Mouse (Mus musculus) layer of hippocampus, adult 8-10 months (tissue): ENCODE measurements around the gene Oxct2a. TPM values are rescaled to one million over a fixed set of nuclear protein-coding genes. Genes with fewer than 3 reads are reported as not detected.
"Not testable (repeated sequence)": the region's sequence is repeated elsewhere in the genome, so short reads cannot be mapped to it uniquely, and the experiment has no call there.

Source experiments
- DNase-seq, 2 experiments: peaks; one replicate each; pipeline ENCODE4 v3.0.0; 2022; ENCODE audit warnings: low spot score in 2 of 2
- total RNA-seq, 4 experiments: library from RNA; stranded (reverse); gene quantifications; 2 replicates each; pipeline ENCODE4 v1.2.4; 2022

Oxct2a gene
- under 1 TPM in 1 of 4 experiments, not detected in 3; 0.26 TPM for total RNA-seq

DNA sequence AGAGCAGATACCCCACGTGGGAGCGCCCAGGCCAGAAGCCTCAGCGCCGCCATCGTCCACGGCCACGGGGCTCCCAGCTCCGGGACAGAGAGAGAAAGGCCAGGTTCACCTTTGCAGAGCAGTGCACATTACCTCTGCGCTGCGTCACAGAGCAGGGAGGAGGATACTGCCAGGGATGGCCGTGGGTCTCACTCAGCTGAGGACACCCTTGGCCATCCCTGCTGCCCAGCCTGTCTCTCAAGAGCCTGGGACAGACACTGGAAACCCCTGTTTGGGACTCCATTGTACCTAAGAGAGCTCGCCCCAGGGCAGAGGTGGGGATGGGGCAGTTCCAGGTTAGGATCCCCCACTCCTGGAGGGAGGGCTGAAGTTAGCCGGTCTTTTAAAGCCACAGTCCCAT is at the start of gene Oxct2a:
Gene Oxct2a, minus strand, starts transcription at position 101 of the 400 bp plus-strand sequence.
- no peak for DNase-seq

DNA sequence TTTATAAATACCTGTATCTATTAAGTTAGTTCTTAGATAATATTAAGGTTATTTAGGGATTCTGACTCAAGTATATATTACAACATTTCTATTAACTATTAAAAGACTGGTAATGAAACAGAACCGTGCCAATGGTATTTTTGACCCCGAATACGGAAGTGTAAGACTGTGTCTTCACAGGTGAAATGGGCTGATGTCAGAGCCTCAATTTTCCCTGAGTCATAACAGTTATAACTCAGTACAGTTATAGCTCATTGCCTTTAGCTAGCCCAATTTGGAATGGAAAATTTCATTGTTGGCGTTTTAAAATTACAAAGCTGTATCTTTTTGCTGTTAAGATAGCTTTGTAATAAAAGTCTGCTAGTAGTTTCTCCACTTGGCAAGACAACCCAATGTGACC is 40.1 kb upstream of the Oxct2a start:
- DNase-seq = no peak

DNA sequence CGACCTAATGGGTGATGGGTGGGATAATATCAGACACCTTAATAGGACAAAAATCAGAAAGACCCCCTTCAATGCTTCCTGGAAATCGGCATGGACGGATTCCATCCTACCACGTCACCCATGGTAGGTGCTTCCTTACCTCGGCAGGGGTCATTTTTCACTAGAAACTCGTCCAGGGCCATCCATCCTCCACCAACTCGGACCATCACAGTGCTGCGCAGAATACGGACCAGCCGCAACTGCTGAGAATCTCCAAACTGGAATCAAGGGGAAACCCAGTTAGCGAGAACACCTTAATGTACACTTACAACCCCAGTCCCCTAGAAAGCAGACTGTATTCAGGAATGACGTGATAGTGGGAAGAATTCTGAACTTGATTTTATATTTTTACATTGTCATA is 37.3 kb upstream of the Oxct2a start:
- DNase-seq = no peak

DNA sequence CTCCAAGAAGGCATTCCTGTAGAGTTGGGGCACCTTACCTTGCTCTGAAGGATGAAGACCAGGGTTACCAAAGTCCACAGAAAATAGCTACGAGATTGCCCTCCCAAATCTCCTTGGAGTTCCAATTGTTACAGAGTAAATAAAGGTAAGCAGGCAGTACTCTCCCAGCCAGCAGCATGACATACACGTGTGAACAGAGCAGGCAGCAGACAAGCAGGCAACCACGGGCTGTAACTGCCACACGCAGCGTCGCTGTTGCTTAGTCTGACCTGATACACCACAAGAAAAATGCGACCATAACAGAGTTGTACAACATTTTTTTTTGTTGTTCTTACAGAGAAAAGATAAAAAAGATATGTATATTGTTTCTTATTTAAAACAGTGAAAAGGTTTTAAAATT is 35.2 kb upstream of the Oxct2a start:
- no peak for DNase-seq

DNA sequence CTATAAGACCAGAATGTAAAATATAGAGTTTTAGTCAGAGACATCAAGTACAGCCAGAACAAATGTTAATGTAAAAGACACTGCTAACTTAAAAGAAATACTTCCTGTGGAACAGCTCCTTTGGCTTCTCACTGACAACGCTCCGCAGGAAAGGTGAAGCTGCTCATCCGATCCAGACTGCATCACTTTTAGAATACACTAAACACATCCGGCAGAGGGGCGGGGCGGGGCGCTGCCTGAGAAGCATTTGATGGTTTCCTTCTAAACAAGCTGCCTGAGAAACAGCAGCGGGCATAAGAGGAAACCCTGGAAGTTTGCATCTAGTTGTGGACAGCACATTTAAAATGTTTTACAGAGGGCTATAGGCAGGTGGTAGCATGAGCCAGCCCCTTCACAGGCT is 32.5 kb upstream of the Oxct2a start:
- no peak for DNase-seq

DNA sequence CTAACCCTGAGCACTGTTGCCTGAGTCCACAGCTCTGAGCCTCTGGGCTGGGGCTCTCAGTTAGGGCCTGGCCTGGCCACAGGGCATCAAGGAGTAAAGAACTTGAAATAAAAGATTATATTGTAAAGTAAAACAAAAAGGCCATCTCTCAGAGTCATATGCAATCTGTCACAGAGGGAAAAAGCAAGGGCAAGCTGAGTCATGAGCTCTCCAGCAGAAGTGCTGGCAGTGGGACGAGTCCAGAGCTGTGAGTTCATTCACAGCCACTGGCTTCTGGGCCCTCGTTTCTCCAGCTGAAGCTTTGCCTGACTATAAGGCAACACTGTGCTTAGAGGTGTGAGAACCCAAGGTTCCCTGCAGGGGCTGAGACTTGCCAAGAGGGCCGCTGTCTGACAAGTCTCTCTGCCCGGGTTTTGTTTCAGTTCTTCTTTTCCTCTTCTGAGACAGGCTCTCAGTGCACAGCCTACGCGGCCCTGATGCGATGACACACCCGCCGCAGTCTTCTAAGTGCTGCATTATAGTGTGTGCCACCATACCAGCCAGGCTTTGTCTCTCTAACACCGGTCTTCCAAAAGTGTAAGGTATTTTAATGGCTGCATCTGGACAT is 29.9 kb upstream of the Oxct2a start:
- DNase-seq = no peak

DNA sequence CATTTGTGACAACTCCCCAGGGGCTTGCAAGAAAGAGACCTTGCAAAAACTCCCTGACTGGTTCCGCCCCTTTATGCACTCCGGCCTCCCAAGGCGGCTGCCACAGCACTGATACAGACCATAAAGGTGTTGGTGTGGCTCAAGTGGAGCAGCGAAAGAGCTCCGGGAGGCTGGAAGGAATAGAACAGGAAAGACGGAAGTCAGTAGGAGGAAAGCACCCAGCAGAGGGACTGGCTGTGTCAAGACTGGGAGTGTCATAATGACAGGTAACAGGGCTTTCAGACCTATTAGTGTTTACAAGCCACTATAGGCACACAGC is 20.0 kb upstream of the Oxct2a start:
- no peak for DNase-seq

DNA sequence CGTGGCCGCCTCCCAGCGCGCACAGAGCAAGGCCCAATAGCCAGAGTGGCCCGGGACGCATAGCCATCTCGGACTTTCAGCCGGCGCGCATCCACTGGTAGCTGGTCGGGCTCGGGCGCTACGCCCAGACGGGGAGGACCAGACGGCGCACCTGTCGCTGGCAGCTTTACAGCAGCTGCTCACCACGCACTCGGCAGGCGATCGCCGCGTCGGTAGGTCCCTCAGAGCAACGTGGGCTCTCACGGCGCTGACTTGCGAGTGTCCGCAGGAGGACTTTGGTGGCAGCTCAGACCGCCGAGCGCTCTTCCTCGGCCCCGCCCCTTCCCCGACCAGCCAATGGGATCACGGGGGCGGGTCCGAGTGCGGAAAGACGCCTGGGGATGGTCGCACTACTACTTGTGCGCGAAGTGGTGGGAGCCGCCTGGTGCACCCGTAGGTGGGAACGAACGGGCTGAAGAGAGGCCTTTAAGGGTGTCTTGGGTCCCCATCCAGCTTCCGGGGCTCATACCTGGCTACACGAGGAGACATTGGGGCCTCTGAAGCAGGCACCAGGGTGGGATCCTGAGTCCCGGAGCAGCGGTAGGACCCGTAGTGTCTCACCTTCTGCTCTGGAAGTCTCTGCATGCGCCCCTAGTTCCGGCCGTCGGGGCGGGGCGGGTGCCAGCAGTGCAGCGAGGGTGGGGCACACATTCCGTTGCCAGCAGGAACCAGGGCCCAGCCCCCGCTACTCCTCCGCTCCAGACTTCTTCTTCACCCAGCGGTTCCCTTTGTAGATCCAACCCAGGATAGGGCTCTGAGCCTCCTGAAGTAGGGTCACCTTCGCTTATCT is 19.4 kb upstream of the Oxct2a start, which contains the start of gene Bmp8a:
Gene Bmp8a, minus strand, starts transcription at position 611 of the 829 bp plus-strand sequence.
- DNase-seq = no peak

DNA sequence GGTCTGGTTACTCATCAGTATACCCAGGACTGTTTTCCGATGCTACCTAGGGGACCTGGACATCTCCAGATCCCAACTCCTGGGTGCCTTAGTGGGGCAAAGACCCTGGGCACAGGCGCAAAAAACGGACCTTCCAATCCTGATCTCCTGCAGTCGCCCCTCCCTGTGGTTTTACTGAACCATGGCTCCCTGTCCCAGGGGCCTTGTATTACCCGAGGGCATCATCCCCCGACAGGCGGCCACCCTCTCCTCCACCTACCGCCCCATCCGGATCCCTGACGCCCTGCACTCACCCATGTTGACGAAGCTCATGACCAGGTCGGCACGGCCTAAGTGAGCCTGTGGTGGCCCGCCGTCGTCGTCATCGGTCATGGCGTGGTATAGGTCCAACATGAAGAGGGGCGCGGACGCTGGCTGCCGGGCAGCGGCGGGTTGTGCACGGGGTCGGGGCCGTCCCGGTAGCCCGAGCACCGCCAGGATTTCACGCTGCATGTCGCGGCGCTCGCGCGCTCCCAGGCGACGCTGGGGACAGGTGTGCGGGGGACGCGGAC is 18.7 kb upstream of the Oxct2a start:
- DNase-seq = no peak

DNA sequence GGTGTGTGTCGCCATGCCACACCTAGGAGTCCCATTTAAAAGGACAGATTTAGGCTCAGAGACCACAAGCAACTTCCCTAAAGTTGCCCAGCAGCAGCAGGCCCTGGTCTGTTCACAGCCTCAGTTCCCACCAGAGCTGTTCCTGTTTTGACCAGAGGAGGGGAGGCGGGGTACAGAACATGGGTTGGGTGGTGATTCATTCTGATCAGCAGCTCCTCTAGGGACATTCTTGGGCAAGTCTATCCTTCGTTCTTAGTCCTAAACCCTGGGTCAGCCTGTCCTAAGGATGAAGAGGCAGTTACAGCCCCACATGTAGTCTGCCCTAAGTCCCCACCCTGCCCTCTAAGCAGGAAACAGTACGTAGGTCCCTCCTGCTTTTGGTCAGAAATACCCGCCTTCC is 16.8 kb upstream of the Oxct2a start:
- DNase-seq = no peak

DNA sequence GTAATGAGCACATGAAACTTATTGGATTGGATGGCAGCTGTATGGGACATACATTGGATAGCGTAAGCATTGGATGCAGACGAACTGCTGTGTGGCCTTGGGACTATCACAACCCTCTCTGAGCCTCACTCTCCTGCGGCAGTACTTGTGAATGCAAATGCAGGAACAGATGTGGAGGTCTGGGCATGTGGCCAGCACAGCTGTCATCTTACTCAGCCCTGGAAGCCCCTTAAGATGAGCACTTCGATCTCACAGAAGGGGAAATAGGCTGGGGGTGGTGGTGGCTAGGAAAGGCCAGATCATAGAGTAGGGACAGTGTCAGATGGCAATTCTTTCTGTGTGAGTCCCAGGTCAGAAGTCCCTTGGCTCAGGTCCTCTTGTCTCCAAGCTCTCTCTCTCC is 14.3 kb upstream of the Oxct2a start:
- DNase-seq = no peak

DNA sequence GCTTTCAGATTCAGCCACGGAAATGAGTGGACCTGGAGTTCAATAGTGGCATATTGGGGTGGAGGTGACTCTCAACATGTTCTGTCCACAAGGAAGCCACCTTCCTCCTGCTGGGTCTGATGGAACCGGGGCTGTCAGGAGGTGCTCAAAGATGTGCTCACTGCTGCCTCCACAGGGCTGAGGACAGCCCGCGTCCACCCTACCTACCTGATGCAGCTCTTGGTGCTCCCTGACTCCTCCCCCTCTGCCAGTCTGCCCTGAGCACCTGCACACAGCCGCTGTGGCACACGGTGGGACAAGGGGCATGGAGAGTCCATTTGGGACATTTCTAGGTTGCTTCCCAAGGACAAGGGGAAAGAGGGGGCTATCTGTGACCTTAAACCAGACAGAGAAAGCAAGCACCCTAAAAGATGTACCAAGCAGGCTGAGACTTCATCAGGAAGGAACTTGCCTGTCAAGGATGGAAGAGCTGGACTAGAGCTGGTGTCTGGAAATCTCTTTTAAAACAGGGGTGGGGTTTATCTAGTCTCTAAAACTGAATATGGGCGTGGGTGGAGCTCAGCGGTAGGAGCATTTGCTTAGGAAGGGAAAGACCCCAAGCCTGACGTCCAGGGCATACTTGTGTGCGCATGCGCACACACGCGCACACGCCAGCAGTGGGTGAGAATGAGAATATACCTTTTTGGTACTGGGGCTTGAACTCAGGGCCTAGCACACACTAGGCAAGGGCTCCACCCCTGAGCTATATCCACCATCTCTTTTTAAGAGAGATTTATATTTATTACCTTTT is 12.6 kb upstream of the Oxct2a start:
- no peak for DNase-seq

DNA sequence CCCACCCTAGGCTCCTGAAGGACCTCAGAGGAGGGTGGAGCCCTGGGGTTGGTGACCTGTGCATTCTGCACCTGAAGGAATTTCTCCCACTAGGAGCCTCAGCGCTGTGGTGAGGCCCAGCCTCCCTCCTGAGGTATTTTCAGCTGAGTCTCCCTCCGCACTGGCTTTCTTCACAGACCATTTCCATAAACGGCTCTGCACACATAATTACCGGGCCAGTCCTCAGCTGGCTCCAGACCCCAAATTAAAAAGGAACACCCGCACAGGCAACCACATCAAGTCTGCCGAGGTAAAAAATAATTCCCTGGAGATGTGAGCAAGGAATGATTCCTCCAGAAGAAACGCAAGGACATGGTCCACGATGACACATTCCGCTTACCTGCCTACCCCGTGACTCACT is 11.8 kb upstream of the Oxct2a start:
- DNase-seq = not testable (repeated sequence)

DNA sequence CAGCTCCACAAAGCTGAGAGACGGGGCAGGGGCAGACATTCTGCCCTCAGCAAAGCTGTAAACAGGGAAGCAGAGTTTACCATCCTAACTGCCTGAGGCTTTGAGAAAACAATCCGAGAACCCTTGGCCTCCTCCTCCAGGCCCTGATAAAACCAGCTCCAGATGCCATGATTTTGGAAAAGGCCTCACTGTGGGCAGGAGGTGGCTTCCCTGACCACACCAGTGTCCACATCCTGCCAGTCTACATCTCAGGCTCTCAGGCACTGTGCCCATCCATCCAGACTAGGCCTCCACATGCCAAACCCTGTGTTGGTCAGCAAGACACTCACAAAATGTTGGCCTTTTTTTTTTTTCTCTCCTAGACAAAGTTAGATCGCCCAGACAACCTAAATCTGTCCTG is 10.7 kb upstream of the Oxct2a start:
- no peak for DNase-seq

DNA sequence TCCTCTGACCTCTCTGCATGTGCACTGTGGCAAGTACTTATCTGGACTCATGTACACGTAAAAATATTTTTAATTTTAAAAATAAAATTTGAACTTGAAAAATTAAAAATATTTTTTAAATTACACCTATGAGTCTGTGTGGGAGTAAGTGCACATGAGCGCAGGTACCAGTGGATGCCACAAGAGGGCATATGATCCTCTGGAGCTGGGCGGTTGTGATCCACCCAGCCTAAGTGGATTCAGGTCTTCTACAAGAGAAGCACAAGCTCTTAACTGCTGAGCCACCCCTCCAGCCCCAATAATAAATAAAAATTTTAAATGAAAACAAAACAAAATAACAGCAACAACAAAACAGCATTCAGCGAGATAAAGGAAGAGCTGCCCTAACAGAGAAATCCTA is 9.7 kb upstream of the Oxct2a start:
- no peak for DNase-seq

DNA sequence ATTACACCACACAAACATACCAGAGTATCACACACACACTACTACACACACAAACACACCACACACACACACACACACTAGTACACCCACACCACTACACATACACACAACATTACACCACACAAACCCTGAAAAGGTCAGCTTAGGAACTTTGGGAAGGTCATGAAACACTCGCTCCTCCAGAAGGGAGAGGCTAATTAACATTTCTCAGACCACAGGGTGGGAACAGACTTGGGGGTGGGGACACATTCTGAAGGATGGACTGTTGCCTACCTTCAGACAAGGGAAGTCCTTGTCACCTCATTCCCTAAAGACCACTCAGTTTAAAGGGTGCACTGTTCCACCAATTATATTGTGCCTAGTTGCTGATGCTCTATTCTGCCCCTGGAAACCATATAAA is 8.5 kb upstream of the Oxct2a start:
- not testable (repeated sequence) for DNase-seq

DNA sequence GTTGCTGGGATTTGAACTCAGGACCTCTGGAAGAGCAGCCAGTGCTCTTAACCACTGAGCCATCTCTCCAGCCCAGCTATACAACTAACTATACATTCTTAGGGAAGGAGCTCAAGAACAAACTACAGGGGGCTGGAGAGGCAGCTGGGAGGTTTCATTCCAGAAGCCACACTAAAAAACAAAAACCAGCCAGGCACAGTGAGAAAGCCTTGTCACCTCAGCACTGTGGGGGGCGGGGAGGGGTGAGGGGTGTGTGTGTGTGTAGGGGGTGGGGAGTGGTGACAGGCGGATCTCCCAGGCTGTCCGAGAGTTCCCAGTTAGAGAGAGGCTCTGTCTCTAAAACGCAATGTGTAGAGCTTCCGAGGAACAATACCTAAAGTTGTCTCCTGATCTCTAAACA is 7.9 kb upstream of the Oxct2a start:
- DNase-seq = no peak

DNA sequence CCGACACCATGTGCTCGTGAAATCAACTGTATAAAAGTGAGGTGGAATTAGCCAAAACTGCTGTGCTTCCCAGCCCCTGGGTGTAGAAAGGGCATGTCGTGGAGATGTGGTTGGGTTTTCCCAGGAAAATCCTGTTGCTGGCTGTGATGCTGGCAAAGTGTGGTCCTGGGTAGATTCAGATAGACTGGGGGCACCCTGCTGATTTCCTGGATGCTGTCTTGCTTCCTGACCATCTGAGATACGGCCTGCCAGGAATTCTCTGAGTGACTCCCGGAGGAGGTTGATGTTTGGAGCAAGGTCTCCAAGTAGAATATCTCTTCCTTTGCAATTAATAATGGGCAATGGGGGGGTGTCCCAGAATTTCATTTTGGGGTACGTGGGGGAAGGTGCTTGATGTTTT is 5.5 kb upstream of the Oxct2a start:
- DNase-seq = no peak

DNA sequence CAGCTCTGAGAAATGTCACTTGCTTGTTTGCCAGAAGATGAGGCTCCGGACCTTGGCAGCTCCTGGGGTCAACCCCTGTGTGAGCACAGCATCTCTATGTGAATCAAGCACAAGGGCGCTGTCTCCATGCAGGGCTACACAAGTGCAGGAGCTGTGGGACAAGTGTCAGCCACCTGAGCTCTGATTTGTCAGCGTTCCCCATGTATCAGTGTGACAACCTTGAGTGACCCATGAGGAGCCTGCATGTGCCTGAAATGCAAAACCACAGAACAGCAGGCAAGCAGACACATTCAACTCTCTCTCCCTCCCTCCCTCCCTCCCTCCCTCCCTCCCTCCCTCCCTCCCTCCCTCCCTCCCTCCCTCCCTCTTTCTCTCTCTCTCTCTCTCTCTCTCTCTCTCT is 4.2 kb upstream of the Oxct2a start:
- no peak for DNase-seq

DNA sequence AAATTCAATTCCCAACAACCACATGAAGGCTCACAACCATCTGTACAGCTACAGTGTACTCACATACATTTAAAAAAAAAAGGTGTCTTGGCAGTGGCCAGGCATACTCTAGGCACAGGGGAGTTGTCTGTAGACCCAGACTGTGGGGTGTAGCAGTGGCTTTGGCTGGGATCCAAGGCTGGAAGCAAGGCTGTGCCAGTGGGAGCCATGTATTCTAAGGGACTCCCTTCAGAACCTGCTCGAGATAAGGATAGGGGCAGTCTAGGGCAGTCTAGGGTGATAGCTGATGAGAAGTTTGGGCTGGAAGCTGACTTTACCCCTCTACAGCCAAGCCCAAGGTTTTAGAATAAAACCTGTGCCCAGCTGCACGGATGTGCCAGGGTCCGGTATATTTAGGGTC is 2.7 kb upstream of the Oxct2a start:
- no peak for DNase-seq

DNA sequence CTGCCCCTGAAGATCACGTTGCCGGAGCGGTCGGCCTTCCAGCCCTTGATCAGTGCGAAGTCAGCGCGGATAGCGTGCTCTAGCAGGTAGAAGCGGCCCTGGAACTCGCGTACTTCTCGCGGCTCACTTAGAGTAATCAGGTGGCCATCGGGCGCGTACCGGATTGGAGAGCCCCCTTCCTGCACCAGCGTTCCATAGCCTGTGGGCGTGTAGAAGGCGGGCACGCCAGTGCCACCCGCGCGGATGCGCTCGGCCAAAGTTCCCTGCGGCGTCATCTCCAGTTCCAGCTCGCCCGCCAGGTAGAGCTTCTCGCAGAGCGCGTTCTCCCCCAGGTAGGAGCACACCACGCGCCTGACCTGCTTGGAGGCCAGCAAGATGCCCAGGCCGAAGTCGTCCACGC is 524 bp downstream of the Oxct2a start:
- not testable (repeated sequence) for DNase-seq

DNA sequence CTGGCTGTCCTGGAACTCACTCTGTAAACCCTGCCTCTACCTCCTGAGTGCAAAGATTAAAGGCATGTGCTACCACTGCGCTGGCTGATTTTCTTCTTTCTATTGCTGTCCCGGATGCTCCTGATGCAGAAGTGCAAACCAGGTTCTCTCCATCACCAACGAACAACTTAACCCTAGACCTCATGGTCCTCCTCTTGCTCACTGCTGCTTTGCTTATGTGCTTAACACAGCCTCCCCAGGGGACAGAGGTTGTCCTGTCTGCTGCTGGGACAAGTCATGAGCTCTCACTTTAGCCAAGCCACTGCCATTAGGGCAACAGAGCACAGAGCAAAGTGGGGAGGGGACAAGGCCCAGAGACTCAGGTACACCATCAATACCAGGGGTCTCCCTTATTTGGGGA is 8.9 kb downstream of the Oxct2a start:
- no peak for DNase-seq
